Mouse (Mus musculus): ENCODE measurements at regions not wholly inside any gene's neighbourhood (a gene's known extent, or its start where the extent isn't known, plus 50 kb on each side); places are given as distances from the start of the nearest gene placed in this dataset.

DNA sequence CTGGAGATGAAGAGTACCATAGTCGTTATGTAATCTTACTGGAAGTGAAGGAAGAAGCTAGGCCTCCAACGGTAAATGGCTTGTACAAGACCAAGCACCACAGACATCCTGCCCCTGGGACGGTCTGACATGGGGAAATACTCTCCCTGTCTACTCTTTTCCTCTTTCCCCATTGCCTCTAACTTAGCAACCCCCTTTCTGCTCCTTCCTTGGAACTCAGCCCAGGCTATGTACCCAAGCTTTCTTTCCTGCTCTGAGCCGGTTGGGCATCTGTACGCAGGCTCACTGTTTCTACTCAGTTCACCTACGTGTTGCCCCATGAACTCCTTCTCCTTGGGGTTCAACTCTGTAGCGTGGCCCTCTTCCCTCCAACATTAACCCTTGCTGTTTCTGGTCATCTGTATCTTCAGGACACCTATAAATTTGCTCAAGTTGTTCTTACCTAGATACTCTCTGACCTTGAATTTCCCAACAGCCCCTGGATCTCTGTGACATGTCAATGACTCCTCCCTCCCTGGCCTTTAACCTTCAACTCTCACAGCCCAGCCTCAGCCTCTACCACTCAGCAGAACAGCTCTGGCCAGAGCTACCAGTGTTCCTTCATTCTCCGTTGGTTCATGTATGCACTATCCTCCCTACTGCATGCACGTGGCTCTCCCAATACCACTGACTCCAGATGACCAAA lies 71.0 kb upstream of the Usp24 start:
- Histone ChIP-seq H3K4me3 (no peak overlapping the region), H3K27ac (peak overlapping the region; percentile 69; the same call in 1 of the 2 replicates)
- TF ChIP-seq CTCF (conservative IDR thresholded peaks at IDR 0.05), result no peak
- peak in 1 of 2 experiments; percentile 23 for DNase-seq (ENCODE audit: low spot score in 2 of 2)

DNA sequence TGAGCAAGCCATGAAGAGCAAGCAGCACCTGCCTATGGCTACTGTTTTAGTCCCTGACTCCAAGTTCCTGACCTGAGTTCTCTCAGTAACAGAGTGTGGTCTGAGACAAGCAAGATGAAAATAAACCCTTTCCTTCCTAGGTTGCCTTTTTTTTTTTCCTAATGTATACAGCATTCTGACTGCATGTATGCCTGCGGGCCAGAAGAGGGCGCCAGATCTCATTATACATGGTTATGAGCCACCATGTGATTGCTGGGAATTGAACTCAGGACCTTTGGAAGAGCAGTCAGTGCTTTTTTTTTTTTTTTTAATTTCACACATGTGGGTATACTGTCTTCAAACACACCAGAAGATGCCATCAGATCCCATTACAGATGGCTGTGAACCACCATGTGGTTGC lies 69.3 kb upstream of the Usp24 start:
- DNase-seq (ENCODE audit: low spot score in 2 of 2), result no peak
- no peak overlapping the region for H3K4me3 ChIP-seq

DNA sequence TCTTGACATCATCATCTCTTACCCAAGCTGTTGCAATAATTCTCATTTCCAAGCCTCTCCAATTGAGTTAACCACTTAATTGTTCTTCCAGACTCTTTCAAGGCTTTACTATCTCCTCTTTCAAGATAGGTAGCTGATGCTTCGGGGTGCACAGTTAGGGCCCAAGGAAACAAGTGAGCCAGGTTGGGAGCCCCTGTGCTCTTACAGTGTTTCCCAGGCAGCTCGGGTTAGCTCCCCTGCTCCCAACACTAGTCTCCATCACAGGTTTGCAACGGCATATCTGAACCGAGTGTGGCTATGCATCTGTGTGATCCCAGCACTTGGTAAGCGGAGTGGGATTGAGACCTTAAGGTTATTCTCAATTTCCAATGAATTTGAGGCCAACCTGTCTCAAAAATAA lies 68.6 kb upstream of the Usp24 start:
- DNase-seq (ENCODE audit: low spot score in 2 of 2), result no peak
- no peak for TF ChIP-seq CTCF (conservative IDR thresholded peaks at IDR 0.05)
- Histone ChIP-seq H3K4me3 (no peak overlapping the region), H3K27ac (no peak overlapping the region)

More for the DNA sequence above, 69.3 kb upstream of the Usp24 start:
- TF ChIP-seq CTCF (conservative IDR thresholded peaks at IDR 0.05), result peak; percentile 39
- no peak overlapping the region for H3K27ac ChIP-seq

DNA sequence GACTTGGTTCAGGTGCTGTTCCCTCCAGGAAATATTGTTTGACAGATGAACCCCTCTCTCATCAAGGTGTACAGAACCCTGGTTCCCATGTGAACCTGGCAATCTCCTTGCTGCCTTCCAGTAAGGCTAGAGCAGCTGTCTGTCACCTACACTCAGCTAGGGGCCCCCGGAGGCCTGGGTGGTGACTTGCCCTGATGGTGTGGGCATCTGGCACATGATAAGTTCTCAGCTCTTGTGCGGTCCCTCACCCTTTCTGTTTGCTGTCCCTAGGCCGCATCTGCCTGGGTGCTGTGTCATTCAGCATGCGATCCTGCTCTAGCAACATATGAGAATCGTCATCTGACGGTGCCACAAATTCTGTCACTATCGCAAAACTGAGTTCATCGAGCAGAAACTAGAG lies 67.7 kb upstream of the Usp24 start:
- Histone ChIP-seq H3K27ac (no peak overlapping the region), H3K4me3 (no peak overlapping the region)
- TF ChIP-seq CTCF (conservative IDR thresholded peaks at IDR 0.05), result no peak
- DNase-seq (ENCODE audit: low spot score in 2 of 2), result no peak

DNA sequence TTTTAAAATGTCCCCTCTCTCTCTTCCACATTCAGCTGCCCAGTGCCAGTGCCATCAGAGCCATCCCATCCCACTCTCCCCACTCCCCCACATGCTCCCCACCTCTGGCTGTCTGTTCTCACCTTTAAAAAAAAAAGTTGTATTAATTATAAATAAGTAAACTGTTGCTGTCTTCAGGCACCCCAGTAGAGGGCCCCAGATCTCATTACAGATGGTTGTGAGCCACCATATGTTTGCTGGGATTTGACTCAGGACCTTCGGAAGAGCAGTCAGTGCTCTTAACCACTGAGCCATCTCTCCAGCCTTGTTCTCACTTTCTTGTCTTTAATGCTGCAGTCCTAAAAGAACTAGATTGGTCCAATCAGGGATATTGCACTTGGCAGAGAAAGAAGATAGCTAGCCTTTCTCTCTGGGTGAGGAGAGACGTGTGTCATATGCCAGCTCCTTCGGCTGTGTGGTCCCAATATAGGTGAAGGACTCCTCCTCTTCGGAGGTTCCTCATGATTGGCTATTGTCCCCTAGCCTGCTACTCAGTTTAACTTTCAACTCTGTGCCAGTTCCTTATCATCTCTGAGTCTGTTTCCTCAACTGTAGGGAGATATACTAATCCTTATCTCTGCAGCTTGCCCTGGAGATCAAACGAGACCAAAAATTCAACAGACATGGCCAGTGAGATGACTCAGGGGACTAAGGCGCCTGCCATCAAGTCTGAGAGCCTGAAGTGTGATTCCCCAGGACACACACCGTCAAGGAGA lies 66.8 kb upstream of the Usp24 start:
- peak; percentile 46 for TF ChIP-seq CTCF (conservative IDR thresholded peaks at IDR 0.05)
- Histone ChIP-seq H3K4me3 (no peak overlapping the region), H3K27ac (no peak overlapping the region)
- DNase-seq (ENCODE audit: low spot score in 2 of 2), result no peak

DNA sequence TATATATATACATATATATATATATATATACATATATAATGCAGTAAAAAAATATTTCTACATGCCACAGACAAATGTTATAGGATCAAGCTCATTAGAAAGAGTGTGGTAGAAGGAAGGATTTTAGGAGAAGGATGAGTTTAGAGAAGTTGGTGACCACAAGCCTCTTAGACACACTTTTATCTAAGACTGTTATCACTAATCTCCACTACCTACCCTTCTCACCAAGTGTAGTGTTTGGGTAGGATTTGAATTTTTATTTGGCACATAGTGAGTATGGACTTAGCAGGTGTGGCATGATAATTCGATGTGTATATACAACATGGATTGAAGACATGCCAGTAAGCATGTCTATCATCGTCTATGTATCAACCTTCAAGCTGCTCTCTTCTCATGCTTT lies 66.0 kb upstream of the Usp24 start:
- no peak for TF ChIP-seq CTCF (conservative IDR thresholded peaks at IDR 0.05)
- Histone ChIP-seq H3K27ac (no peak overlapping the region), H3K4me3 (no peak overlapping the region)
- no peak for DNase-seq (ENCODE audit: low spot score in 2 of 2)

DNA sequence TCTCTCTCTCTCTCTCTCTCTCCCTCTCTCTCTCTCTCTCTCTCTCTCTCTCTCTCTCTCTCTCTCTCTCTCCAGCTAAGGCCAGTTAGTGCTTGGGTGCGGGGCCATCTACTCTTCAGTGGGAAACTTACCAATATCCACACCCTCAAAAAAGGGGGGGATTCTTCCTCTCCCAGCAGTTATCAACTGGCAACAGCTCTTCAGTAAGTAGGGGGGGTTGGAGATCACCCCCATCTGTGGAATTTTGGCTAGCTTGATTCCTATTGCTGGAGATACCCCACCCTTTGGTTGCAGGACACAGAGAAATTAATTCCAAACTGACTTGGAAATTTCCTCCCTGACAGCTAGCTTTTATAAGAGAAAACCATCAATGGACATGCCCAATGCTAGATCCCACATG lies 64.6 kb upstream of the Usp24 start:
- TF ChIP-seq CTCF (conservative IDR thresholded peaks at IDR 0.05), result no peak
- Histone ChIP-seq H3K4me3 (no peak overlapping the region), H3K27ac (no peak overlapping the region)
- DNase-seq (ENCODE audit: low spot score in 2 of 2), result no peak

DNA sequence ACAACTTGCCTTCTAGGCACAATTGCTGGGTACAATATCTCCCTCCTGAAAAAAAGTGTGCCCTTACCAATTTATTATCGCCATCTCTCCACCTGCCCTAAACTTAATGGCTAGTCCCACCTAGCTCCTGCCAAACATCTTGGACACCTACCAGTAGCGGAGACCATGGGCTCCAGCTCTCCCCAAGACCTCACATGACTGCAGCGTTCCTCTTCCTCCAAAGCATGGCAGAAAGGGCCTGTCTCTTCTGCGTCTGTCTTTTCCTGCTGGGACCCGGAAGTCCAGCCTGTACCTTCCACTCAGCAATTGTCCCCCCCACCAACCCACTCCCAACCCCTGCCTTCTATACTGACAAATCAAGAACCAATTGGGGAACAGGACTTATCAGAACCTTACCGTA lies 63.1 kb upstream of the Usp24 start:
- no peak overlapping the region for H3K27ac ChIP-seq
- no peak for TF ChIP-seq CTCF (conservative IDR thresholded peaks at IDR 0.05)
- no peak for DNase-seq (ENCODE audit: low spot score in 2 of 2)
- H3K4me3 ChIP-seq, result no peak overlapping the region

DNA sequence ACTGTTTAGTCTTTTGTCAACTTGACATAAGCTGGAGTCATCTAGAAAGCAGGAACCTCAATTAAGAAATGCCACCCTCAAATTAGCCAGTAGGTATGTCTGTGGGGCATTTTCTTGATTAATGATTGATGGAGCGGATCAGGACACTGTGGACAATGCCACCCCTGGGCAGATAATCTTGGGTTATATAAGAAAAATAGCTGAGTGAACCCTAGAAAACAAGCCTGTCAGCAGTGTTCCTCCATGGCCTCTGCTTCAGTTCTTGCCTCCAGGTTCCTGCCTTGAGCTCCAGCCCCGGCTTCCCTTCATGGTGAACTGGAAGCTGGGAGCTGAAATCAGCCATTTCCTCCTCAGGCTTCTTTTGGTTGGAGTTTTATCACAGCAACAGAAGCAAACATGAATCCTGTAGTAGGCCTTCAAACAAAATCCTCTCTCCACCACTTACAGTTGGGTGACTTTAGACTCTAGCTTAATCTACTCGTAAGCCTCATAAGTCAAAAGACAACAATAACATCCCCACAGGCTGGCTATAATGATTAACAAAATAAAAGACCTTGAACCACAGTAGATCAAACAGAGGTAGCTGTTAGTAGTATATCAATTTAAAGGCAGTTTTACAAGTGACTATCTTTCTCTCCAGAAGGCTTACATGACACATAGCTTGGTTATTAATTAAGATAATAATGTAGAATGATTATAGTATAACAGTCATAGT lies 61.1 kb upstream of the Usp24 start:
- Histone ChIP-seq H3K27ac (no peak overlapping the region), H3K4me3 (no peak overlapping the region)
- no peak for TF ChIP-seq CTCF (conservative IDR thresholded peaks at IDR 0.05)
- no peak for DNase-seq (ENCODE audit: low spot score in 2 of 2)

DNA sequence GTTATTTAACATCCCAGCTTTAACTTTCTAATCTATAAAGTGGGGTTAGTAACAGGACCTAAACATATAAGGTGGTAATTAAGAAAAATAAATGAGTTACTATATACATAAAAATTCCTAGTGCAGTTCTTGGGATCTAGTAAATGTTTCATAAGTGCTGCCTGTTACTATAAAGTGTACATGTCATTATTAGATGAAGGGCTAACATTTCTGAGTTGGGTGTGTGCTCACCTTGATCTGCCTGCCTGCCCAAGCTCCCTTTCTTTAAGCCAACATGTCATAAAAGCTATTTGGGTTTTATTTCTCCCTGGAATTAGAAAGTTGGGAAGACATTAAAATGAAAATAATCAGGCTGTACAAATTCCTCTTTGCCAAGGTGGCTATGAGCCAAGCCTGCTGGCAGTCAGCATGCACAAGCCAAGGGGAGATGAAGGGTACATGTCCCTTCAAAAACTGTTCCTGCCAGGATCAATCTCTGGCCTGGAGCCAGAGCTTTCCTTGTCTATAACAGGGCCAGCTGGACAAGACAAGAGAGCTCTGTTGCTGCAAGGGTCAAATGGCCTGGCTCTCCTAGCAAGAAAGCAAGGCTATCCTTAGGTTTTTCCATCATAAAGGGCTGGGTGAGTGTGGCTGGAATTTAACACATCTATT lies 59.9 kb upstream of the Usp24 start:
- TF ChIP-seq CTCF (conservative IDR thresholded peaks at IDR 0.05), result no peak; the same call in 1 of the 2 replicates
- H3K4me3 ChIP-seq, result no peak overlapping the region
- DNase-seq (ENCODE audit: low spot score in 2 of 2), result peak; percentile 65 to 70
- peak overlapping the region; percentile 66; the same call in 1 of the 2 replicates for H3K27ac ChIP-seq

DNA sequence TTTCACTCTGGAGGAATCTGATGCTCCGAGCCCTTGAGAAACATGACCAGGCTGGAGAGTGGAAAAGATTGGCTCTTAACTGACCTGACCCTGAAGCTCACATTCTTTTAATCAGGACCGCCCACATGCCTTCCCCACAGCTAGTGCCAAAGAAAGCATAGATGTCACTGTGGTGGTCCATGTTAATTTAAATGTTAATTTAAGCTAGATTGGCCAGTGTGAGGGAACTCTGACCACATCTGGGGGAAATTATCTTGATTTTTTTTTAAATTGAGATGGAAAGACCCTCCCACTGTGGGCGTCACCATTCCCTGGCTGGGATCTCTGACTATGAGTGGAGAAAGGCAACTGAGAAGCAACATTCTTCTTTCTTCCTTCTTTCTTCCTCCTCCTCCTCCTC lies 54.6 kb upstream of the Usp24 start:
- TF ChIP-seq CTCF (conservative IDR thresholded peaks at IDR 0.05), result no peak
- no peak overlapping the region for H3K27ac ChIP-seq
- no peak overlapping the region for H3K4me3 ChIP-seq
- no peak for DNase-seq (ENCODE audit: low spot score in 2 of 2)

DNA sequence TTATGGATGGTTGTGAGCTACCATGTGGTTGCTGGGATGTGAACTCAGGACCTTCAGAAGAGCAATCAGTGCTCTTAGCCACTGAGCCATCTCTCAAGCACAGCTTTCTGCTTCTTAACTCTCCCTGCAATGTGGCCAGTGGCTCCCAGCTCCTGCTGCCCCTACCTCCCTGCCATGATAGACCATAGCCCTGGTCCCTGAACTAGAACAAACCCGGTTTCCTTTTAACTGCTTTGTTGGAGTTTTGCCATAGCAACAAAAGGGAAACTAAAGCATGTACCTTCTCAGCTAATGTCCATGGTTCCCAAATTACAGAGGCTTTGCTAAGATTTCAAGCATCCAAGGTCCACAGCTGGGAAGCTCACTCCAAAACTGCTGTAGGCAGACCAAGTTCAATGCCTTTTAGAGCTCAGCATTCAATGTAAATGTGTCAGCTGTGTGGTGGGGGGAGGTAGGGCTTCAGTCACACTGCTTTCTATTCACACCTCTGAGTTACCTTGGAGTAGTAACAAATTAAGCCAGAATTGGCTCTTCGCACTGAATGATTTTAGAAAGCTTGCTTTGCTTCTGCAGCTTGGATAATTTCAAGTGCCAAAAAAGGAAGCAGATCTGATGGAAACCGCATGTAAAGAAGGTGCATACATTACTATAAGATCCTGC lies 54.0 kb upstream of the Usp24 start:
- no peak for TF ChIP-seq CTCF (conservative IDR thresholded peaks at IDR 0.05)
- no peak for DNase-seq (ENCODE audit: low spot score in 2 of 2)
- peak overlapping the region; percentile 82 for H3K27ac ChIP-seq
- H3K4me3 ChIP-seq, result no peak overlapping the region
